Comparison of ENCODE assay signal across 8 mouse cellular contexts in genomic region chr3:37874864-37875263, GRCm38 (mm10).
DNase-seq lines count a peak whose midpoint lies in the region; ATAC-seq and TF ChIP-seq lines count a peak whose summit lies in the region.

No protein-coding gene starts in this region.

- H3K4me3 ChIP-seq in hindbrain, embryonic 10.5 days: no peak overlapping the region
- no peak overlapping the region for H3K4me3 ChIP-seq in hindbrain, embryonic 14.5 days (replicated peaks; ENCODE audit: low read length)
- no peak overlapping the region for H3K4me3 ChIP-seq in embryonic facial prominence, embryonic 12.5 days
- no peak overlapping the region for H3K4me3 ChIP-seq in heart, embryonic 15.5 days
- H3K4me3 ChIP-seq in limb, embryonic 14.5 days (replicated peaks; ENCODE audit: low read length): no peak overlapping the region

- no peaks in the 10 kb centered on the region for H3K27me3 ChIP-seq in hindbrain, embryonic 10.5 days (ENCODE audit: insufficient read depth, poor library complexity, severe bottlenecking)
- no peaks in the 10 kb centered on the region for H3K27me3 ChIP-seq in hindbrain, embryonic 14.5 days (ENCODE audit: control insufficient read depth, insufficient read depth, low read length)
- H3K27me3 ChIP-seq in embryonic facial prominence, embryonic 12.5 days: no peaks in the 10 kb centered on the region
- H3K27me3 ChIP-seq in heart, embryonic 15.5 days: no peaks in the 10 kb centered on the region
- no peaks in the 10 kb centered on the region for H3K27me3 ChIP-seq in limb, embryonic 14.5 days (ENCODE audit: control insufficient read depth, insufficient read depth, low read length)

- H3K4me1 ChIP-seq in hindbrain, embryonic 10.5 days (replicated peaks): peaks cover 28% of the 10 kb centered on the region
- peaks cover 7% of the 10 kb centered on the region; the same call in 1 of the 2 replicates for H3K4me1 ChIP-seq in hindbrain, embryonic 14.5 days (replicated peaks; ENCODE audit: control insufficient read depth, insufficient read depth, low read length)
- peaks cover 31% of the 10 kb centered on the region for H3K4me1 ChIP-seq in embryonic facial prominence, embryonic 12.5 days
- peaks cover 24% of the 10 kb centered on the region for H3K4me1 ChIP-seq in heart, embryonic 15.5 days (replicated peaks)
- H3K4me1 ChIP-seq in limb, embryonic 14.5 days (ENCODE audit: control insufficient read depth, insufficient read depth, low read length): peaks cover 23% of the 10 kb centered on the region

- no peak overlapping the region for H3K9ac ChIP-seq in hindbrain, embryonic 14.5 days
- H3K9ac ChIP-seq in embryonic facial prominence, embryonic 12.5 days: no peak overlapping the region
- no peak overlapping the region for H3K9ac ChIP-seq in heart, embryonic 15.5 days
- H3K9ac ChIP-seq in limb, embryonic 14.5 days (ENCODE audit: low read depth, low read length, severe bottlenecking): no peak overlapping the region

- no peak overlapping the region for H3K4me2 ChIP-seq in hindbrain, embryonic 14.5 days (replicated peaks)
- no peak overlapping the region for H3K4me2 ChIP-seq in embryonic facial prominence, embryonic 12.5 days (replicated peaks)
- no peak overlapping the region for H3K4me2 ChIP-seq in heart, embryonic 15.5 days
- H3K4me2 ChIP-seq in limb, embryonic 14.5 days (replicated peaks; ENCODE audit: low read depth, low read length, severe bottlenecking): no peak overlapping the region

- H3K9me3 ChIP-seq in hindbrain, embryonic 10.5 days: no peaks in the 10 kb centered on the region
- no peaks in the 10 kb centered on the region for H3K9me3 ChIP-seq in hindbrain, embryonic 14.5 days (ENCODE audit: control insufficient read depth, low read length)
- H3K9me3 ChIP-seq in embryonic facial prominence, embryonic 12.5 days: no peaks in the 10 kb centered on the region
- H3K9me3 ChIP-seq in heart, embryonic 15.5 days (replicated peaks): no peaks in the 10 kb centered on the region
- no peaks in the 10 kb centered on the region for H3K9me3 ChIP-seq in limb, embryonic 14.5 days (ENCODE audit: control insufficient read depth, low read length)

- H3K27ac ChIP-seq in hindbrain, embryonic 10.5 days: peak overlapping the region; percentile 57
- H3K27ac ChIP-seq in hindbrain, embryonic 14.5 days: no peak overlapping the region
- H3K27ac ChIP-seq in embryonic facial prominence, embryonic 12.5 days: peak overlapping the region; percentile 89
- H3K27ac ChIP-seq in heart, embryonic 15.5 days: peak overlapping the region; percentile 97
- peak overlapping the region; percentile 86 for H3K27ac ChIP-seq in limb, embryonic 14.5 days (replicated peaks; ENCODE audit: low read depth, low read length)

- no peak for DNase-seq in hindbrain, embryonic 10.5 days (ENCODE audit: low spot score)
- DNase-seq in hindbrain, embryonic 14.5 days (ENCODE audit: low spot score): no peak
- peak; percentile 51 for DNase-seq in limb, embryonic 14.5 days (ENCODE audit: low spot score)
- no peak for DNase-seq in urinary bladder, postnatal 10 days (ENCODE audit: low spot score)
- DNase-seq in layer of hippocampus, postnatal 14 days (ENCODE audit: low spot score in 2 of 2): no peak
- no peak for DNase-seq in testis, postnatal 10 days (ENCODE audit: low spot score)

- 92% methylated on average over 6 of the region's 6 CpGs for WGBS in hindbrain, embryonic 10.5 days
- 83% methylated on average over 6 of the region's 6 CpGs for WGBS in hindbrain, embryonic 14.5 days
- 81% methylated on average over 5 of the region's 6 CpGs for WGBS in embryonic facial prominence, embryonic 12.5 days
- 58% methylated on average over 6 of the region's 6 CpGs for WGBS in heart, embryonic 15.5 days
- 67% methylated on average over 6 of the region's 6 CpGs for WGBS in limb, embryonic 14.5 days

- ATAC-seq in hindbrain, embryonic 14.5 days (ENCODE audit: low FRiP score): no peak
- no peak for ATAC-seq in embryonic facial prominence, embryonic 12.5 days (ENCODE audit: insufficient number of reproducible peaks, insufficient read depth, low FRiP score, low TSS enrichment)
- ATAC-seq in heart, embryonic 15.5 days (replicated peaks; ENCODE audit: insufficient number of reproducible peaks, insufficient read depth, low FRiP score, low read depth): peak; percentile 25
- ATAC-seq in limb, embryonic 14.5 days (ENCODE audit: low FRiP score, low read depth): peak; percentile 58

- TF ChIP-seq POLR2A in limb, embryonic 14.5 days (IDR thresholded peaks at IDR 0.05; ENCODE audit: borderline replicate concordance, extremely low read depth, insufficient read depth, insufficient read length): no peak

- H3K36me3 ChIP-seq in hindbrain, embryonic 10.5 days: no peaks in the 10 kb centered on the region
- H3K36me3 ChIP-seq in hindbrain, embryonic 14.5 days (replicated peaks; ENCODE audit: control insufficient read depth, insufficient read depth): no peaks in the 10 kb centered on the region
- H3K36me3 ChIP-seq in embryonic facial prominence, embryonic 12.5 days: no peaks in the 10 kb centered on the region
- H3K36me3 ChIP-seq in heart, embryonic 15.5 days: no peaks in the 10 kb centered on the region
- H3K36me3 ChIP-seq in limb, embryonic 14.5 days (ENCODE audit: control insufficient read depth, insufficient read depth, low read length): no peaks in the 10 kb centered on the region

Comparison
In these comparisons a context has a peak if more than half of its experiments do, and no peak if none do; other contexts are left out.
1. ATAC-seq: peak in heart, embryonic 15.5 days (single experiment) and limb, embryonic 14.5 days (single experiment); none in hindbrain, embryonic 14.5 days (single experiment) and embryonic facial prominence, embryonic 12.5 days (single experiment).